Mouse (Mus musculus): ENCODE measurements around the gene Dennd1a. TPM values are rescaled to one million over a fixed set of nuclear protein-coding genes. Genes with fewer than 3 reads are reported as not detected.
"Not testable (repeated sequence)": the region's sequence is repeated elsewhere in the genome, so short reads cannot be mapped to it uniquely, and the experiment has no call there.

Dennd1a gene
- total RNA-seq, 2 experiments from 2014 or later, result 17.9 to 26.2 TPM

DNA sequence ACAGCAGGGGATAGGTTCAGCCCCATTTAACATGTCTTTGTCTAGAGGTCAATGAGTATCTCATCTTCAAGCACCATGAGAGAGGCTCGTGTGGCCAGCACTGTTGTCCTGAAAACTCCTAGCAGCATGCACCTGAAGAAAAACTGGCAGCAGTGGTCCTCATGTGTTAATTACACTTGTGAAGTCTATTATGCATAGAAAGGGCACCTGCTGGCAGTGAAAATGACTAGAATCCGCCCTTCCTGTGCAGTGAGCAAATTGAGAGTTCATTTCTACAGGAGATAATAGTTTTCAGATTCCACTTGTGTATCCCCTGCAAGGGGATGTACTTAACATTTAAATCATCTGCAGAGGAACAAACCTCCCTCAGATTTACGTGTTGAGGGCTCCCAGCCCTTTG is 289.2 kb downstream of the Dennd1a start:
- ATAC-seq (replicated peaks; ENCODE audit: low FRiP score, poor library complexity, severe bottlenecking), result no peak

DNA sequence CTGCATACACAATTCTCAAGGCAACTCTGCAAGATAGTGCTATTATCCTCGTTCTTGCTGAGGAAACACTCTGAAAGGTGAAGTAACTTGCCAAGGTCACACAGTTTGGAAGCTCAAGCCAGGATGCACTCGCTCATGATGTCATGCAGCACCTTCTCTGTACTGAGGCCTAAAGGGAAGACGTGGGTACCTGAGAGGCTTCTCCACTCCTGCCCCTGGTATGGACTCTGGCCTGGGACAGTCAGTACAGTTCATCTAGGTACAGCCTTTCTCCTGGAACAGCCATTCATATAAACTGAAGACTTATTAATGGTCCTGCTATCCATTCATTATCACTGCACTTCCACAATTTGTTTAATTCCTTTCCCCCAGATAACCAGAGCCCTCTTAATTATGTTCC is 298.1 kb downstream of the Dennd1a start:
- no peak for ATAC-seq (replicated peaks; ENCODE audit: low FRiP score, poor library complexity, severe bottlenecking)

DNA sequence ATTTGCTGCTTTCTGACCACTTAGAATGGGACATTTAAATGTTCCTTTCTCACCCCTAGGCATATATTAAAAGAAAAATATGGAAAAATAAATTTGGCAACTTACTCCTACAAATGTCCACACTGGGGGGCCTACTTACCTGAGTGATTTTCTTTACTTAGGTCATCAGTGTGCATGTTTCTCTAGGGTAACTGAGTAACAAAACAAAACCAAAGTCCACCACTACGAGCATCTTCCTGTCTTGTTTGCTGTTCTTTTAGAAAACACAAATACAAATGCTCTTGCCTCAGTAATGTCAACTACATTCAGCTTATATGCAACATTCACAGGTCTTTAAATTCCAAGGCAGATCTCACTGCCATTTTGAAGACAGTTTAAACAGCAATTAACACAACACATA is 298.9 kb downstream of the Dennd1a start:
- ATAC-seq (replicated peaks; ENCODE audit: low FRiP score, poor library complexity, severe bottlenecking), result no peak

DNA sequence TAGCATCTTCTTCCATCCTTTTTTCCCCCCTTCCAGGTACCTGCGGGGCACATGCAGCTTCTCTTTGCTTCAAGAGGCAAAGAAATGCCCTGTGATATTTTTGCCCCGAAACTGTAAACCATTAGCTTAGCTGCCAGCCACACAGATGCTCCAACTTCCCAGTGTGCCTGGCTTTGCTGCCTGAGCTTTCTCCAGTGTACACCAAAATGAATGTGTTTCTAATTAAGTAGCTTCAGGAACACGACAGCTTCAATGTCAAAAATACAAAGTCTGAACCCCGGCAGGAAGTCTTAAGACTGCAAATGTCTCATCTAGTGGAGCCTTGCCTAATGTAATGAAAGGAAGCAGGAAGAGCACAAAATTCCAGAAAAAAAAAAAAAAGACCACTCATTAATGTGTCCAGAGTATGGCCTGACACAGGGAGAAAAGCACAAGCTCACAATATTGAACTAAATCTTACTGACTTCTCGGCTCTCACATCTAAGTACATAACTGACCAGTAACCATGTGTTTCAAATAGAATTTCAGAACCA is 301.4 kb downstream of the Dennd1a start:
- no peak for ATAC-seq (replicated peaks; ENCODE audit: low FRiP score, poor library complexity, severe bottlenecking)

DNA sequence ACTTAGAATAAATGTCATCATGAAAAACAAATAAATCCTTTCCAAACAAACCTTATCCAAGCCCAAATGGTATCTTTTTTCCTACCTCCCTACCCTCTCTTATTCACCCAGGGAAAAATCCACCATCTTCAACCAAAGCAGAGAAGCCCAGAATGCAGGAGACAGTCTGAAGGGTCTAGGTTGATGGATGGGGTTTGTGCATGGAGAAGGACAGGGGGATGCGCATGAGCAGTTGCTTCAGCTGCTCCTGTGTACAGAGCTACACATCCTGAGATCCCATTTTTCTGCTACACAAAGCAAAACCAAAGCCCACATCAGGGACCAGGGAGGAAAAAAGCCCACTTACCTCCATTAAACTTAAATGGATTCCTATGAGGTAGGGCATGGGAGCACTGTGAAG is 304.5 kb downstream of the Dennd1a start:
- ATAC-seq (replicated peaks; ENCODE audit: low FRiP score, poor library complexity, severe bottlenecking), result no peak

DNA sequence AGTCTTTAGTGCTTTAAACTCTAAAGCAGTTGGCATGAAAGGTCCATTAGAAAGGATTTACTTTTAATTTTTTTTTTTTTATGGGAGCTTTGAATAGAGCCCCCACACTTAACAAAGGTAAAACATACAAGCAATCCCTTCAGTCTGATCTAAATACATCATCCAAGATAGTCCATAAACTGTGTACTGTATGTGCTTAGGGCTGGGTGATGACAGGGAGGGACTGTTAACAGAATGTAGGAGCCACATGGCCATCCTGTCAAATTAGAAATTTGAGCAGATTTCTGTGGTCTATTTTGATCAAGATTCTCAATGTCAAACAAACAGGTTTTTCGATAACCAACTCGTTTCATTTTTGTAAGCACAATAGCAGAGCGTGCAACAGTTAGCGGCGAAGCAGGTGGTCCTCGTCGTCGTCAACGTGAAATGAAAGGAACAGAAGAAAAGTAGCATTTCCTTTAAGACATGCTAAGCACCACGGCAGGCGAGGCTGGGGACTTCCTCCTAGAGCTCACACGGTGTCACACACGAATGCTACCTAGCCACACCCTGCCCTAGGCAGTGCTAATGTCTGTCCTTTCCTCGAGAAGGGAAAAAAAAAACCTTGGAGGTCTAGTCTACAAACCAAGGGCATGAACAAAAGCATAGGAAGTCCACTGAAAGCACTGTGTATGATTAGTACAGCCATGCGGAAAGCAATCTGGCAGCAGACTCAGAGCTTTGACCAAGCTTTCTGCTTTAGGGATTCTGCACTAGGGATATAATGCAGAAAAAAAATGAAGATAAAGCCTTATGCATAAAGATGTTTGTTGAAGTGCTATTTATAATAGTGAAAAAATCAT is 305.4 kb downstream of the Dennd1a start:
- no peak for ATAC-seq (replicated peaks; ENCODE audit: low FRiP score, poor library complexity, severe bottlenecking)

DNA sequence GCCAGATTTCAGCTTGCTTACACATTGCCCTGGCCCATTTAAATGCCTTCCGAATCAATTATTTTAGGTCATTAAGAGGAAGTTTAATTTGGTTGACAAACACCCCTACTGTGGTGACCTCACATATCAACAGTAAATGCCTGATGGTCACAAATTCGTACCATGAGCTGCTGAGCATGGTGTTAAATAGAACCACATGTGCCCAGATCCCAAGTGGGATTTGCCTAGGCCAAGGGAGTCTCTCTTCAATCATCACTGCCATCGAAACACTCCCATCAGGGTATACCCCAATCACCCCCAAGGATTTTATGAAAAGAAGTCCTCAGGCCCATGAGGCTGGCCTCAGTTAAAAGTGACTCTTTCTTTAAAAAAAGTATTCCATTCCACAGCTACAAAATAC is 313.0 kb downstream of the Dennd1a start:
- ATAC-seq (replicated peaks; ENCODE audit: low FRiP score, poor library complexity, severe bottlenecking), result no peak

DNA sequence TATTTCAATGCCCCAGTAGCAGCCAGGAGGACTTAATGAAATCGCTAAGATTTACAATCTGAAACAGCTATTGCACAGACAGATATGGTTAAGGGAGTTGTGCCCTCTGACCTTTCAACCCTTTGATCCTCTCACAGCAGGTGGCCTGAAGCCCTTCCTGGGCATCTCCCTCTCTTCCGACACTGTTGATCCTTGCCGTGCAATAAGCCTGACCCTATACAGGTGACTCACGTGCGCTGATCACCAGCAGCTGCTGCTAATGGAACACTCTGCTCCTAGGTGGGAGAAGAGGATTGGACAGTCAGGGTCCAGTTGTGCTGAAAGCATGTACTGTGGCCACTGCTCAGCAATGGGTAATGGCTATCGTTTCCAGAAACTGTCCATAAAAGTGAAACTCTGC is 314.6 kb downstream of the Dennd1a start:
- ATAC-seq (replicated peaks; ENCODE audit: low FRiP score, poor library complexity, severe bottlenecking), result no peak

DNA sequence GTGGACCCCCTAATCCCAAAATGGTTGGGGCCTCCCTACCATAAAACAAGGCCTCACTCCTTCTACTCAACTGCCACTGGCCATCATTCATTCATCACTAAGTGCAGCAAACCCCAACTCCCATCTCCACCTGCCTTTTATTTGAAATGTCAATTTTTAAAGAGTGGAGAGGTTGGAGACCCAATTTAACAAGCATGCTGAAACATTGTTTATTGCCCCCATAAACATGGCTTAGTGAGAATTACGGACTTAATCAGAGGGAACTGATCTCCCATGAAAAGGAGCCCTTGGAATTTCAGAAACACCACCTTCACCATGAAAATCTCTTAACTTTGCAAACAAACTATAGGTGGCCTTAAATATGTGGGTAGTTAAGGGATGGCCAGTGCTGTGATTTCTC is 315.5 kb downstream of the Dennd1a start:
- no peak for ATAC-seq (replicated peaks; ENCODE audit: low FRiP score, poor library complexity, severe bottlenecking)

DNA sequence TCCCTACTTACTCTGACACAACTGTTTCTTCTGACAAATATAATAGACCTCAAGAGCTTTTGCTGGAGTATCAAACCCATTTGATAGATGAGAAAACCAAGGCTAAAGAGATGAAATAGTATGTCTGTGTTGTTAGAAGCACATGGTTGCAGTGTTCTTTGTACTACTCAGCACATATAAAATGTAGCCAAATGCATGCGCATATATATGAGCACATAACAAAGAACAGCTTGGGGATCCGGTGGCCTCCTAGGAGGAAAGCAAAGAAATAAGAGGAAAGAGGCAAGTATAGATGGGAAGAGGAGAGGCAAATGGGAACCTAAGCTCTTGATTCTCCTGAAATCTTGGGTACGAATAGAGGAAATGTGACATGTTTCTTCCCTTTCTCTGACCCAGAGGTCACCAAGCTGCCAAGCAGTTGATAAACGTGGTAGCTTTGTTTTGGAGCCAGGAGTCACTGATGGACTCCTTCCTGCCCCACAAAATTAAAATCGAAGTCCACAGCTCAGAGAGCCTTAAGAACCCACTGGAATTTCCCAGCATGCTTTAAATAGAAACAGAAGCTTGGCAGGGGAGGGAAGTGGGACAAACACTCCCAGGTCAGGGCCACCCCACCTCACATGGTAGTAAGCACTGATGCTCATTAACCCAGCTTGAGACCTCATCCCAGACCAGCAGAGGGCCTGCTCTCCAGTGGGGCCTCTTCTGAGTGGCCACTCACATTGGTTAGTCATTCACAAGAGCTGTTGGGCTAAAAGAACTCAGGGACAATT is 317.3 kb downstream of the Dennd1a start:
- no peak for ATAC-seq (replicated peaks; ENCODE audit: low FRiP score, poor library complexity, severe bottlenecking)

DNA sequence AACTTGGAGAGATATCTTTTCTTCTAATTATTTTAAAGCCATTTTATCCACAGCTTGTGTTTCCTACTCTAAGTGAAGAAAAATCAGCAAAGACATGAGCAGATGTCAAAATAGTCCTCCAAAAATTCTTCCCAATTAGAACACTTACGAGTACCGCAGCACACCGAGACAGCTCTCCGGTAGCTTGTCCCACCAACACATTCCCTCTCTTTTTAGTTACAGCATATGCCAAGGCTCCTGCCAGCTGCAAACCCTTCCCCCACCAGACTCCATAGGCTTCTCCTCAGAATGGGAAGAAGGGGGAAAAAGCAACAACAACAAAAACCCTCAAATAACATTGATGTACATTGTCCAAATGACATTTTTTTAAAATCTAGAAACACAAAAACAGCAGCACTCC is 322.7 kb downstream of the Dennd1a start:
- no peak for ATAC-seq (replicated peaks; ENCODE audit: low FRiP score, poor library complexity, severe bottlenecking)

DNA sequence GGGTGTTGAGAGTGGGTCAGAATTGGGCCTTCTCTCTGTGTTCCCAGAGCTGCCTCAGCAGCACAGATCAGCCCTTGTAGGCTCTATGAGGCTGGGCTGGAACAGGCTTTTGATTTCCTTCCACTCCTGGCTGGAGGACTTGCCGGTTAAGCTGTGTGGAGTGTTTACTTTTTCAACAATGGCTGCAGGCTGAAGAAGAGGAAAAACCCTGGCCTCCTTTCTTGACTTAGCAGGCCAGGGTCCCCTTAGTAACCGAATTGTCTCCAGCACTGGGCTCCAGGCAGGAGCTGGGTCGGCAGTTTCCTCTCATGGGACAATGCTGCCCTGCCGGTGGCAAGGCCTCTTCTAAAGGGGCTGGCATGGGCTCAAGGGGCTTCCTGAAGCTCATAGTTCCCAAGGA is 323.8 kb downstream of the Dennd1a start:
- ATAC-seq (replicated peaks; ENCODE audit: low FRiP score, poor library complexity, severe bottlenecking), result no peak

DNA sequence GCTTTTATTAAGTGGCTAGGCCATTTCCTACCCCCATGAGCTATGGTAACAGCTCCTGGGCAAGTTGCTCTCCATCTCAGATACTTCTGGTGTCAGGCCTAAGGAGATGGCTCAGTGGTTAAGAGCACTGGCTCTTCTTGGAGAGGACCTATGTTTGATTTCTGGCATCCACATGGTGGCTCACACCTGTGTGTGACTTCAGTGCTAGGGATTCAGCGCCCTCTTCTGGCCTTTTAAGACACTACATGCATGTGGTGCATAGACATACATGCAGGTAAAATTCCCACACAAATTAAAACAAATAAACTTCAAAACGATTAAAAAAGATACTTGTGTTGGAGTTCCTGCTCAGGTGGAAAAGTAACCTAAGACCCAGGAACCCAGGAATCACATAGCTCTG is 338.8 kb downstream of the Dennd1a start:
- ATAC-seq (replicated peaks; ENCODE audit: low FRiP score, poor library complexity, severe bottlenecking), result no peak

DNA sequence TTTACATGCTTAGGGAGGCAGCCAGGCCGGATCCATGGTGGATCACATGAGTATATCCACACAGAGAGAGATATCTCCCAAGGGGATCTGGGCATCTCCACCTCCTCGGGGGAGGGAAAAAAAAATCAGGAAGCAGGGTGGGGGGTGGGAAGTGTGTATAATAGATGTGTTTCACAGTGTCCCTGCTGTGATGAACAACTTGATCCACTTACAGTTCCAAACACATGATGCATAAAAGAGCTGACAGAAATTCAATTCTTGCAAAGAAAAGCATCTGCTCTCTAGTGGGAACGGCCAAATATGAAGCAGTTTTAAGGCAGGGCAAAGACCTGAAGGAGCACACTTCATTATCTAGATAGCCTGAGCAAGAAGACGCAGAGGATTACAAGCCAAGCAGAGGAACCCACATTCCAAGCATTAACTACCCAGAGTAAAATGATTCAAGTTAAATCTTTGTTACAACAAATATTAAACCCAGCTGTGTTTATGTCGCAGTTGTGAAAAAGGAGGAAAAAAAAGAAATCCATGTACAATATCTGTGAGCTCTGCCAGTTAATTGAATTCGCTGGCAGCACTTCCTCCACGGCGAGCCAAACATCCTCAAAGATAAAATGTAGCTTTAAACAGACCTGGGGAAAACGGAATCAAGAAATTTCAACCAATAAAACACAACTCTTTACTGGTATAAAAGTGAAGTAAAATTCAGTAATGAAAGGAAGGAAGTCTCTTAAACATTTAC is 341.4 kb downstream of the Dennd1a start:
- ATAC-seq (replicated peaks; ENCODE audit: low FRiP score, poor library complexity, severe bottlenecking), result no peak

DNA sequence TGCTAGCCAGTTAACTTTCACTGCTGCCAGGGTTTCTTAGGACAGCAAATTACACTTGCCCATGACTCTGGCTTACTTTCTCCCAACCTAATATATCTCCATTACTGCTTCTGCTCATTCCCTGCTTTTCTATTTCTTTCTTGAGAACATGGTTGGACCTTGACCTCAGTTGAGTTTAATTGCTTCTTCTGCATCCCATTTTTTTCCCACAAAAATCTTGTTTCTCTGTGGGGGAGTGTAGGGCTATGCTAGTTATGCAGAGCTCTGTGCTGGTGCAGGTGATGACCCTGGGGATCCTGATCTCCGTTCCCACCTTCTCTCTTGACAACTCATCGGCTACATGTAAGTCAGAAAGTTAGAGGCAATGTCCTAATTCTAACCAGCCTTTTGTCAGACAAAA is 344.3 kb downstream of the Dennd1a start:
- ATAC-seq (replicated peaks; ENCODE audit: low FRiP score, poor library complexity, severe bottlenecking), result no peak

DNA sequence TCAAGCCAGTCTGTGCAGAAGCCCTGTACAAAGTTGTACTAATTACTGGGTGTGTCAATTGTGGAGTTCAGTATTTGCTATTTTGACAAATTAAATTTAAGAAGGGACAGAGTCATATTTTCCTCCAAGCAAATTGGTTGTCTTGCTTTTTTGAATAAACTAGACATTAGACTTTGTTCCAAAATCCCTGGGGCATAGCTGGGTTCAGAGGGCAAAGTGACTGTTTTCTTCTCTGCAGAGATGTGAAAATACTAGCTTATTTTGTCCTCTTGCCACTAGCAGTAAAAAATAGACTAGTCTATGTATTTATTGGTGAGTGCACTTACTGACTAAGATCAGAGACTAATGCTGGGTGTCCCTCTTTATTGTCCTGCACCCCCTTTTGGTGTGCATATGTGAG is 345.4 kb downstream of the Dennd1a start:
- no peak for ATAC-seq (replicated peaks; ENCODE audit: low FRiP score, poor library complexity, severe bottlenecking)

DNA sequence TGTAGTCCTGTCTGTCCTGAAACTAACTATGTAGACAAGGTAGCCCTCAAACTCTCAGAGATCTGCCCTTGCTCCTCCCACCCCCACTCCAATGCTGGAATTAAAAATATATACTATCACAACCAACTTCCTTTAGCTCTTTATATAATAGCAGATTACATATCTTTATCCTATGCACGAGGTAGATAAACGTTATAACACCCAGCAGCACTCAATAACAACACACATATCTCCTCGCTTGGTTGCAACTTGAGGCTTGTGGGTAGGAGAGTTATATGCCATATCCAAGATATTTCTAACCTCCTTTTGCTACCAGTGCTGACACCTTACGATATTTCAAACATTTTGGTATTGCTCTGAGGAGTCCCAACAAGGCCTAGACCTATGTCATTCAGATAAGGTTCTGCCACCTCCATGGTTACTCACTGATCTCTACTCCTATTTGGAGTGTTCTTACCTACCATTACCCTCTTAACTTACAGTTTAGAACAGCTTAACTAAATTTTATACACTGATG is 346.3 kb downstream of the Dennd1a start:
- no peak for ATAC-seq (replicated peaks; ENCODE audit: low FRiP score, poor library complexity, severe bottlenecking)

DNA sequence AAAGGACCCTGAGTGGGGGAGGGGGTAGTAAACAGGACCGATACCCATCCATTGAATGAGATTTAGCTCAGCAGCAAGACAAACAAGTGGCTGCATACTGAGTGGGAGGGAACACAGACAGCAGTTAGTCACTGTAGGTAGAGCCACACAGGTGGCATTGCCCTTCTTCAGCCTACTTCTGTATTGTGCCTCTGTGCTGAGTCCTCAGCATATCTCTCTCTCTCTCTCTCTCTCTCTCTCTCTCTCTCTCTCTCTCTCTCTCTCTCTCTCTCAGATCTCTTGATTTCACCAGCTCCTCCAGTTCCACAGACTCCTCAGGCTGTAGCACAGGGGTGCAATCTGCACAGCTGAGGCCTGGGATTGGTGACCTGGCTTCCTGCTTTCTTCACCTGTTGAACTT is 347.2 kb downstream of the Dennd1a start:
- ATAC-seq (replicated peaks; ENCODE audit: low FRiP score, poor library complexity, severe bottlenecking), result no peak

DNA sequence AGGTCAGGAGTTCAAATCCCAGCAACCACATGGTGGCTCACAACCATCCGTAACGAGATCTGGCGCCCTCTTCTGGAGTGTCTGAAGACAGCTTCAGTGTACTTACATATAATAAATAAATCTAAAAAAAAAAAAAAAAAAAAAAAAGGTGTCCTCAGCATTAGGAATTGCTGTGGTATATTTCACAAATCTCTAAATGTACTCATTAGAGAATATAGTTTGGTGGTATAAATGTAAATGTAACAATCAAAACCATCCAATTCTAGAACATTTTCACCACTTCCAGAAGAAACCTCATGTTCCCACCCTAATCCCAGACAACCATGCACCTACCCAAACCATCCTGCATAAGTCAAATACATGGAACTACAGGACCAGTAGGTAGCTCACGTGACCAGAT is 350.3 kb downstream of the Dennd1a start:
- ATAC-seq (replicated peaks; ENCODE audit: low FRiP score, poor library complexity, severe bottlenecking), result not testable (repeated sequence)

DNA sequence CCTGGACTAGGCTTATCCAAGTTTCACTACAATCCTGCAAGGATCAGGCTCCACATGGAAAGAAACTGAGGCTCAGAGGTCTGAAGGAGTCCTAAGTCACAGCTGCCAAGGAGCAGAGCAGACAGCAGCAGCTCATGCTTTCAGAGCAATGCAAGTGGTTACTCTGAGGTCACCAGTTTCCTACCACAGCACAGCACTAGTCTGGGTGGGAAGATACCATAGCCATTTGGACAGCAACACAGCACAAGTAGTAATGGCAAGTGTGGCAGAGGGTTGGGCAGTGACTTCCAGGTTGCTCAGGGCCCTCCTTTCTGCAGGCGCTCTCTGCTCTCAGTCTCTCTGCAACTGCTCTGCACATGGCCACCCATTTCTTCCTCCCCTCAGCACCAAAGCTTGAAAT is 354.9 kb downstream of the Dennd1a start:
- no peak for ATAC-seq (replicated peaks; ENCODE audit: low FRiP score, poor library complexity, severe bottlenecking)

Data from erythroblast, adult 5-6 weeks (primary cell).